Mouse (Mus musculus) erythroid progenitor cell, adult 5-6 weeks (primary cell): ENCODE data around the gene Tatdn3. TPM values are rescaled to one million over a fixed set of nuclear protein-coding genes. Genes with fewer than 3 reads are reported as not detected.
A peak's percentile ranks its signal among the peaks of the same experiment; 100 is the strongest.

ENCODE experiments used
- ATAC-seq: replicated peaks from 2 replicates; pipeline ENCODE4 v1.8.0; 2016; ENCODE audit warnings: moderate number of reproducible peaks, mild to moderate bottlenecking, moderate TSS enrichment, inconsistent platforms; ENCODE audit not compliant: poor library complexity, low FRiP score, severe bottlenecking
- total RNA-seq, 2 experiments: library from RNA; stranded (forward) in 1 of 2; stranded (reverse) in 1 of 2; fragments of 150-400 nt in 1 of 2; fragments of 186-747, 209-891 nt in 1 of 2; gene quantifications; 2 replicates each; pipeline versions ENCODE4 v1.2.3 to v1.2.4; 2015 to 2017; ENCODE audit warnings: low replicate concordance in 2 of 2

The Tatdn3 gene
- 6.3 and 24.1 TPM in 2 replicates for total RNA-seq (2015; ENCODE audit: low replicate concordance)
- 3.9 and 22.1 TPM in 2 replicates for total RNA-seq (2017; ENCODE audit: low replicate concordance)

DNA sequence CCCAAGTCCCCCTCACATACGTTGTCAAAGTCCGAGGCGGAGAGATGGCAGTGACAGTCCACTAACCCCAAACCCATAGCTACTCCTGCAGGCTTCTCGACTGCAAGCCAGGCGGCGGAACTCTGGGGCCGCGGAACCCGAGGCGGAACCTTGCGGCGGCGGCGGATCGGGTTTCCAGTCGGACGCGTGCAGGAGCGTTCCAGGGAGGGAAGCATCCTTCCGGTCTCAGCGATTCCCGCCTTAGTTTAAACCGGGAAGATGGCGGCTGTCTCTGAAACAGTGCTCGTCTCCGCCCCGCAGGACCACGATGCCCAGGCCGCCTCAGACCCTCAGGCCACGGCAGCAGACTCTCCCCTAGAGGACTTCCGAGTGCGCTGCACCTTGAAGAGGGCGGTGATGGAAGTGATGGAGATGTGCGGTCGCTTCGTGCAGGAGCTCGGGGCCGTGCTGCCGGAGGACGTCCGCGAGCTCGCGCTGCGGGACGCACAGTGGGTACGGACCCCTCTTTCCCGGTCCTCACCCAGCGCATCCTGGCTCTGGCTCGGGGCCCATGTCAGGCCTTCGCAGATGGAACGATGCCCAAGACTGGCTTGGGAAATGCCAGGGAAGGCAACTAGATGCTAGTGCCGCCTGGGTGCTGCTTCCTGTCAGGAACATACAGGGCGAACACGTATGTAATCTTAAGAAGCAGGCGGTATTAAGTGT, at the start of gene Tatdn3, which contains the start of gene Nsl1:
Tatdn3 (minus strand) TSS at position 152 of the 705 bp plus-strand sequence.
Nsl1 (plus strand) TSS at position 232 of the 705 bp plus-strand sequence.
- peak; percentile 93 for ATAC-seq

DNA sequence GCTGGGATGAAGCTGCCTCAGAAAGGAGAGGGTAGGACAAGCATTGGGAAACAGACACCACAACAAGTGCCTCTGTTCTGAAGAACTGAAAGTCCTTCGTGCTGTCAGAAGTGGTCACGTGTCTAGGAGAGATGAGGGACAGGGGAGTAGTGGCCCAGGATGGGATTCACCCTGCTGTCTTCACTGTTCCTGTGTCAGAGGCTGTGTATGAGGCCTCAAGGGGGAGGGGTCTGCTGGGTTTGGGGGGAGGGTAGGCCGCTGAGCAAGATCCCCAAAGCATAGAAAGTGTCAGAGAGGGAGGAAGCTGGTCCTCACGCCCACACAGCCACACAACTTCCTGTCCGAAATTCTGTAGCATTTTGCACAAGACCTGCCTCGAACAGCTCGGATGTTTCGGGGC, 48.4 kb upstream of the Tatdn3 start:
- no peak for ATAC-seq

- ATAC-seq = no peak
These were observed 47.2 kb upstream of the Tatdn3 start for GRCm38 (mm10) chr1:191109907-191110306.

DNA sequence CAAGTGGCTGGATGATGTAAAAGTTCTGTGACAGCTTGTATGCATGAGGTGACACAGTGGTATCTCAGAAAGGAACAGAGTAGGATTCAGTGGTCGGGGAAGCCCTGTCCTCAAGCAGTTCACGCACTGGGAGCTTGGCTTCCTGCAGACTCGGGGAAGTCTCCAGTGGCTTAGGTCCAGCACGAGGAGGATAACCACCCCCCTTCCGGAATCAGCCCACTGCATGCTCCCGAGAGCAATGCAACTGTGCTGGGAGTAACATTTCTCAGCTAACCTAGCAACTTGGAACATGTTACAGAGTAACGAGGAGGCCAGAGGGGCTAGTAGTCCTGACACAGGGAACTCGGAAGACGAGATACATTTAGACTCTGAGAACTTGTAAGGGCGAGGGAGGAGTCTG, 44.6 kb upstream of the Tatdn3 start:
- no peak for ATAC-seq

DNA sequence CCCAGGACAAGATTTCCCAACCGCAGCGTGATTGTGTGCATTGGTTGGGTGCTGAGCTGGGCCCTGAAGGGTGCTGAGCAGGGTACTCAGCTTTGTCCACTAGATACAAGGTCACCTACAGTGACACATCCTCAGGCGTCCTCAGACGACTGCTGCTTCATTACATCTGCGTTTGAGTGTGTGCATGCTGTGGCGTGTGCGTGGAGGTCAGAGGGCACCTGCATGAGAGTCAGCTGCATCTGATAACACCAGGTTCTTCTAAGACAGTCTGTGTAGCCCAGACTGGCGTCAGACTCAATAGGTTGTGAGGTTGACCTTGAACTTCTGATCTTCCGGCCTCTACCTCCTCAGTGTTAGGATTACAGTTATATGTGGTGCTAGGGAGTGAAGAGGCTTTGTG, 42.5 kb upstream of the Tatdn3 start:
- ATAC-seq = no peak

DNA sequence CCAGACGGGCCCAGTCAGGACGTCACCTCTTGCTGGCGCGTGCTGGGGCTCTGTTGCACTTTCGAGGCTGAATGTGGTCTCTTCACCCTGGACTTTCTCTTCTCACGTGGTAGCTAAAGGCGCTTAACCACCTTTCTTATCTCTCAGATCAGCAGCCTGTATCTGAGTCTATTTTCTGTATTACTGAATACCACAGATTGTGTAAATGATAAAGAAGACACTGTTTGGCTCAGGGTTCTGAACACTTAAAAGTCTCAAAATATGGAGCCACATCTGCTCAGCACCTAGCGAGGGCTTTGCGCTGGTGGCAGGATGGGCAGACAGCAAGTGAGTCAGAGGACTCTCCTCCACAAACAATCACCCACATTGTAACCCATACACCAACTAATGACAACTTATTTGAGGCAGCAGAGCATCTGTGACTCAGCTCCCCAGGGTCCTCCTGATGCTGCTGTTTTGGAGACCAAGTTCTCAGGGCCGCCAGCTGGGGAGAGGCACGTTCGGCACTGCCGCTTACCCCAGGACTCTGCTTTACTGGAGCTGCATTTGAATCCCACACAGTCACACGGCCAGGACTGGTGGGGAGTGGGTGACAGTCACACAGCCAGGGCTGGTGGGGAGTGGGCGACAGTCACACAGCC, 40.1 kb upstream of the Tatdn3 start:
- no peak for ATAC-seq

GRCm38 (mm10) chr1:191099772-191100291, 37.1 kb upstream of the Tatdn3 start:
- no peak for ATAC-seq

DNA sequence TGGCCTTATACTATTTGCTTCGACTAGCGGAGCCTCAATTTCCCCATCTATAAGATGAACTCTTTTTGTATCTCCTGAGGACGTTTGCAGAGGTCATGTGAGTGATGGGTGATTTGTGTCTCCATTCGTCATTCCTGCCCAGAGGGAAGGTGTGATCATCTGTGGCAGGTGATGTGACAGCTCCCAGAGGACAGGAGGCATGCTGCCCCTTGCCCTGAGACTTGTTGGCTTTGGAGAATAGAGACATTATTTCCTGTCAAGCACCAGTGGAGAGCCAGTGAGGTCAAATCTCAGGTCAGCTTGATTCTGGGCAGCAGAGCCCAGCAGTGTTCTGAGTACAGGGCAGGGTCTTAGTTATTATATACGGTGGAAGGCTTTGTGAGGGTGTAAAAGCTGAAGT, 36.4 kb upstream of the Tatdn3 start:
- no peak for ATAC-seq

DNA sequence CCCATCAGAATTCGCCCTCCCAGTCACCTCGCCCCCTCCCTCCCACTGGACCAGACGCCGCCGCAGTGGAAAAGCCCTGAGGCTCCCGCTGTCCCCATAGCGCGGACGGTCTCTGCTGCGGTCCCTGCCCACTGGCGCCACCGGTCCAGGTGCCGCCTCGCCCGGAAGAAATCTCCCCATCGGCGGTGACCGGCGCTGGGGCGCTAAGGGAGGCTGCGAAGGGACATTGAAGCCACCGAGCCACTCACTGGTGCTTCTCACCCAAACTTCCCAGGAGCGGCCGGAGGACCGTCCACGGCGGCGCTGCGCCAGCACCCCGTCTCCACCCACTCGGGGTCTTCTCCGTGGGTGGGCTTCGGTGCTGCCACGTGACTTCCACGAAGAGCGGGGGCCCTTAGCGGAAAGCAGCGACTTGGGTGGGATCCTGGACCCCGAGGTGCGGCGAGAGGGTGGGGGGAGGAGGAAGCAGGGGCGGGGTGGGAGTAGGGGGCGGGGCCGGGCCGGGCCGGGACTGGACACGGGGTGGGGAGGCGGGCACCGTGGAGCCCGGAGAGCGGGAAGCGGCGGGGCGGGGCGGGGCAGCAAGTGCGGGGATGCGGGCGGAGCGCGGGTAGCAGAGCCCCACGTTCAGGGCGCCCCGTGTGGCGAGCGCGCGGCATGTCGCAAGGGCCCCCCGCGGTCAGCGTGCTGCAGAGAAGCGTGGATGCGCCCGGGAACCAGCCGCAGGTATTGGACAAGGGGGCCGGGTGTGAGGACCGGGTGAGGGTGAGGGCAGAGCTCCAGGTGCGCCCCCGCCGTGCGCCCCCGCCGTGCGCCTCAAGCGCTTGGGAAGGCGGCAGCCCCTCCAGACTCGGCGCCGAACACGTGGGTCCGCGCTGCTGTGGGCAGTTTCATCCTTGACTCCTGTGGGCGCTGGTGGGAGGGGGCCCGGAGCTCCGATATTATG, 35.3 kb upstream of the Tatdn3 start, which contains the start of gene Batf3:
Batf3 (plus strand) TSS at position 46 of the 946 bp plus-strand sequence.
- ATAC-seq = no peak

- no peak for ATAC-seq
These were observed 34.3 kb upstream of the Tatdn3 start for GRCm38 (mm10) chr1:191096871-191097681.

- no peak for ATAC-seq
These were observed 32.3 kb upstream of the Tatdn3 start for GRCm38 (mm10) chr1:191095019-191095418.

- no peak for ATAC-seq
These were observed 30.8 kb upstream of the Tatdn3 start for GRCm38 (mm10) chr1:191093578-191093977.

GRCm38 (mm10) chr1:191092050-191092449, 29.3 kb upstream of the Tatdn3 start:
- ATAC-seq = no peak

GRCm38 (mm10) chr1:191089355-191089754, 26.6 kb upstream of the Tatdn3 start:
- no peak for ATAC-seq

DNA sequence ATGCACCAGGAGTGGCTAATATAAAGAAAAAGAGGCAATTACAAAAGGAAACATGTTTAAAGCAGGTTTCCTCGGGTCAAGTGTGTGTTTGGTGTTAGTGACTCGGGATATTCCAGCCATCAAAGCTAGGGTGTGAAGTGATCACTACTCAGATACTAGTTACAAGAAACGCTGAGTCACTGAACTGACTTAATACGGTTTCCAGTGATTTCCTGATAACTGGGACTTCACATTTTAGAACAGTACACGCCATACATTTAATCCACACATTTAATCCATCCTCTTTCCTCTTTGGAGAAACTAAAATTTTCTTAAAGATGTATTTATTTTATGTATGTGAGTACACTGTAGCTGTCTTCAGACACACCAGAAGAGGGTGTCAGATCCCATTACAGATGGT, 25.2 kb upstream of the Tatdn3 start:
- no peak for ATAC-seq

DNA sequence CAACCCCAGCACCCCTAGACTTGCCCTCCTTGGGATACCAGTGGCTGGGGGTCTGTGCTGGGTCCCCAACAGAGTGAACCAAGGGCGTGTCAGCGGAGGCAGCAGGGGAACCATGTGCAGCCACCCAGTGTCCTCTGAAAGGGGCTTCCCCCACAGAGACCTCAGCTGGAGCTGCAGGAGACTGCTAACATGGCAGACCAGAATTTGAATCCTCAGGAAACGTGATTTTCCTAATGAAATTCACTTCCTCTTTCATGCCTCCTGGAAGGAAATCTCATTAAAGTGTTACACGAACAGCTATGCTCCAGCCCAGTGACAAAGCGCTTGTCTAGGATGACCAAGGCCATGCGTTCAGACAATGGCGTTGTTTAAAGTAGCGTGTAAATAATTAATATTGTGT, 24.2 kb upstream of the Tatdn3 start:
- ATAC-seq = no peak

DNA sequence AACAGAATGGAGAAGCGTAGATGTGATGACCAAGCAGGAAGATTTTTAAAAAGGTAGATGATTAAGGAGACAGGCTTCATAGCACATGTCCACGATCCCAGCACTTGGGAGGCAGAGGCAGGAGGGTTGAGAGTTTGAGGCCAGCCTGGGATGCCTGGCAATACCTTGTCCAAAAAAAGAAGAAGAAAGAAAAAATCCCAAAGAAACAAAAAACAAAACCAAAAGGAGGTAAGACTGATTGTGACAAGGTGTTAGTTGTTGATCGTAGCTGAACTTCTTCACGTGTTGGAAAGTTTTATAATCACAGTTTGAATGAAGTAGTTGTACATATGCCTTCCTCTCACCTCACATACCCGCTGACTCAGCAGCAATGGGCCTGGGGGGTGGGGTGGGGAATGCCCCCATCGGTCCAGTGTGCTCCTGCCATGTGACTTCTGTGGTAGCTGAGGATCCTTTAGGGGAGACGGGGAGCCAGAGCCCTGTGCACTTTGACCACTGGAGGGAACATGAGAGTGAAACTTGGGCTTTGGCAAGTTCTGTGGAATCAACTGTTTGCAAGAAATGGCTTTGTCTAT, 23.7 kb upstream of the Tatdn3 start:
- no peak for ATAC-seq

- ATAC-seq = no peak
These were observed 22.9 kb upstream of the Tatdn3 start for GRCm38 (mm10) chr1:191085597-191085996.
